Mouse (Mus musculus) bone marrow, adult 2 months (tissue): Measurements from ENCODE around the gene Eml5. TPM values are rescaled to one million over a fixed set of nuclear protein-coding genes. Genes with fewer than 3 reads are reported as not detected.

Experiments used
- H3K27ac ChIP-seq: fragments of 200-500 bp; 2 replicates; pipeline ENCODE4 v1.5.1; 2012; ENCODE audit warnings: low read depth, mild to moderate bottlenecking, control low read depth, inconsistent platforms, low read length; ENCODE audit not compliant: control insufficient read depth, poor library complexity, insufficient read depth
- H3K4me1 ChIP-seq: fragments of 200-500 bp; 2 replicates; pipeline ENCODE4 v1.6.1; 2011; ENCODE audit warnings: low read length; ENCODE audit not compliant: control insufficient read depth, insufficient read depth
- H3K4me3 ChIP-seq: fragments of 200-500 bp; replicated peaks from 2 replicates; pipeline ENCODE3; 2011; ENCODE audit warnings: mild to moderate bottlenecking, low read depth, low read length, control low read depth; ENCODE audit not compliant: control insufficient read depth
- CTCF ChIP-seq: fragments of 200-500 bp; IDR thresholded peaks from 2 replicates; pipeline ENCODE4 v1.5.1; 2011; ENCODE audit warnings: low read length, control low read depth; ENCODE audit not compliant: control insufficient read depth, insufficient read depth
- POLR2A ChIP-seq: fragments of 200-500 bp; IDR thresholded peaks from 2 replicates; pipeline ENCODE4 v1.6.1; 2011; ENCODE audit warnings: low read depth, mild to moderate bottlenecking, control low read depth, low read length, borderline replicate concordance; ENCODE audit not compliant: control insufficient read depth
- WGBS: fragments of 180-500 bp; shearing (Covaris S2); methylation state at CpG from one replicate; pipeline ENCODE4 v1.1.7; 2018; 5-methylcytosine and 5-hydroxymethylcytosine counted together
- polyA plus RNA-seq: library from polyadenylated mRNA; stranded (reverse); fragments of >200 nt; gene quantifications from 2 replicates; pipeline ENCODE4 v1.2.4, GENCODE M21; 2011; ENCODE audit warnings: low replicate concordance; ENCODE audit not compliant: missing spikeins, insufficient read depth, insufficient read length

Gene Eml5
- polyA plus RNA-seq, 1 experiment: 3.1 TPM

GRCm38 (mm10) chr12:98850767-98851166, 50.5 kb downstream of the Eml5 start:
- Histone ChIP-seq H3K4me3 (no peak overlapping the region), H3K4me1 (no peaks in the 10 kb centered on the region), H3K27ac (no peak overlapping the region)
- WGBS: 17% methylated on average over 3 of the region's 3 CpGs
- no peak for TF ChIP-seq POLR2A
- TF ChIP-seq CTCF: peak; percentile 64

- H3K4me3 ChIP-seq: no peak overlapping the region
- H3K27ac ChIP-seq: no peak overlapping the region
- TF ChIP-seq CTCF: no peak
- TF ChIP-seq POLR2A: no peak
- H3K4me1 ChIP-seq: no peaks in the 10 kb centered on the region
- 87% methylated on average over 3 of the region's 3 CpGs for WGBS
Observed at GRCm38 (mm10) chr12:98844774-98845173, 56.5 kb downstream of the Eml5 start.

- no peak overlapping the region for H3K4me3 ChIP-seq
- WGBS: 74% methylated on average over 3 of the region's 3 CpGs
- TF ChIP-seq CTCF (no peak), POLR2A (no peak)
- H3K4me1 ChIP-seq: no peaks in the 10 kb centered on the region
- H3K27ac ChIP-seq: no peak overlapping the region
Observed at GRCm38 (mm10) chr12:98840135-98840534, 61.1 kb downstream of the Eml5 start.

DNA sequence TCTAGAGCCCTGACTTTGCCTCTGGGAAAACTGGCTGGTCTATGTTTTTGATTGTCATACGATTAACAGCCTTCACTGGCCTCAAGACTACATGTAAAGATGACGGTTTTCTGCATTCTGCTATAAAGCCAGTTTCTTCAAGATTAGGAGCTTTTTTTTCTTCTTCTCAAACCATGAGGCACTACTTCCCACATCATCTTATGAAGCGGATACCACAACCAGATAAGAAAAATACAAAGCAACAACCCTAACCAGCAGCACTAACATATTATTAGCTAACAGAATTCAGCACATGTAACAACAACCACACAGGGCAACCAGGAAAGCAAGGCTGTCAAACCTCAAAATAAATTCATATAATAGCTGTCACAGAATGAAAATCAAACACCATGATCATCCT, 63.3 kb downstream of the Eml5 start:
- no peak for TF ChIP-seq CTCF
- TF ChIP-seq POLR2A: no peak
- Histone ChIP-seq H3K27ac (no peak overlapping the region), H3K4me1 (no peaks in the 10 kb centered on the region; the same call in 1 of the 2 replicates), H3K4me3 (no peak overlapping the region)
- 61% methylated on average over 3 of the region's 3 CpGs for WGBS

DNA sequence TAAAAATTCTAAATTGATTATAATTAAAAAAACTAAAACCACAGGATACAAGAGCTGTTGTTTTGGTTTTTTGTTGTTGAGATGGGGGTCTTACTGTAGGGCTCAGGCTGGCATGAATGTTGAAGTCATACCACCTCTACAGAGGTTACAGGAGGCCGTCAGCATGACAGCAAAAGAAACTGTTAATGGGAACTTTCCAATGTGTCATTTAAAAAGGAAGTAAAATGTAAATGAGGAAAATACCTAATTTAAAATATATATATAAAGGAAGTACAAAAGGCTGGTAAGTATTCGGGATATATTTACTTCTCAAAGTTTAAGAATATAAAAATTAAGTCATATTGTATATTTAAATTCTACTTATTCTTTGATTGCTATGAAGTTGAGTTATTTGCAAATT, 65.8 kb downstream of the Eml5 start:
- TF ChIP-seq CTCF: no peak
- TF ChIP-seq POLR2A: no peak
- 60% methylated on average over 2 of the region's 2 CpGs for WGBS
- Histone ChIP-seq H3K27ac (no peak overlapping the region), H3K4me3 (no peak overlapping the region), H3K4me1 (peaks cover 3% of the 10 kb centered on the region; the same call in 1 of the 2 replicates)

GRCm38 (mm10) chr12:98834879-98835278, 66.4 kb downstream of the Eml5 start:
- peaks cover 3% of the 10 kb centered on the region; the same call in 1 of the 2 replicates for H3K4me1 ChIP-seq
- H3K27ac ChIP-seq: no peak overlapping the region
- WGBS: 86% methylated on average over 2 of the region's 2 CpGs
- no peak for TF ChIP-seq CTCF
- no peak for TF ChIP-seq POLR2A
- no peak overlapping the region for H3K4me3 ChIP-seq

GRCm38 (mm10) chr12:98833901-98834300, 67.4 kb downstream of the Eml5 start:
- 77% methylated on average over 1 of the region's 1 CpGs for WGBS
- no peak overlapping the region for H3K27ac ChIP-seq
- TF ChIP-seq CTCF (no peak), POLR2A (no peak)
- H3K4me3 ChIP-seq: no peak overlapping the region
- H3K4me1 ChIP-seq: peaks cover 3% of the 10 kb centered on the region; the same call in 1 of the 2 replicates

- Histone ChIP-seq H3K27ac (peak overlapping the region; percentile 66), H3K4me3 (no peak overlapping the region), H3K4me1 (peaks cover 3% of the 10 kb centered on the region; the same call in 1 of the 2 replicates)
- TF ChIP-seq CTCF (no peak), POLR2A (no peak)
- WGBS: 42% methylated on average over 8 of the region's 8 CpGs
Observed at GRCm38 (mm10) chr12:98832929-98833598, 68.2 kb downstream of the Eml5 start.
